Mouse (Mus musculus) neural tube, embryonic 15.5 days (tissue): ENCODE results near the gene Chmp2a. TPM values are rescaled to one million over a fixed set of nuclear protein-coding genes. Genes with fewer than 3 reads are reported as not detected.

ENCODE experiments used
- ATAC-seq: fragments of 200-750 bp; cut with Nextera tagmentation; 2 replicates; pipeline ENCODE4 v1.8.0; 2017; ENCODE audit warnings: mild to moderate bottlenecking, moderate TSS enrichment, moderate library complexity; ENCODE audit not compliant: low FRiP score
- H3K27ac ChIP-seq: fragments of 300-500 bp; sonication (generic); replicated peaks from 2 replicates; pipeline ENCODE4 v1.5.1; 2015; ENCODE audit warnings: mild to moderate bottlenecking, inconsistent platforms
- H3K27me3 ChIP-seq: fragments of 300-500 bp; sonication (generic); replicated peaks from 2 replicates; pipeline ENCODE4 v1.6.1; 2015; ENCODE audit warnings: inconsistent platforms
- H3K36me3 ChIP-seq: fragments of 300-500 bp; sonication (generic); 2 replicates; pipeline ENCODE4 v1.6.1; 2015; ENCODE audit warnings: inconsistent platforms
- H3K4me1 ChIP-seq: fragments of 300-500 bp; sonication (generic); 2 replicates; pipeline ENCODE4 v1.6.1; 2015; ENCODE audit warnings: inconsistent platforms
- H3K4me2 ChIP-seq: fragments of 300-500 bp; sonication (generic); 2 replicates; pipeline ENCODE4 v1.6.1; 2015; ENCODE audit warnings: inconsistent platforms, mild to moderate bottlenecking, moderate library complexity
- H3K4me3 ChIP-seq: fragments of 300-500 bp; sonication (generic); replicated peaks from 2 replicates; pipeline ENCODE4 v1.5.1; 2015; ENCODE audit warnings: mild to moderate bottlenecking, inconsistent platforms
- H3K9ac ChIP-seq: fragments of 300-500 bp; sonication (generic); replicated peaks from 2 replicates; pipeline ENCODE4 v1.6.1; 2015; ENCODE audit warnings: mild to moderate bottlenecking, inconsistent platforms
- H3K9me3 ChIP-seq: fragments of 300-500 bp; sonication (generic); replicated peaks from 2 replicates; pipeline ENCODE4 v1.6.1; 2016; ENCODE audit warnings: inconsistent platforms
- WGBS: fragments of 180-500 bp; shearing (Covaris S2); methylation state at CpG from one replicate; pipeline ENCODE4 v1.1.7; 2015; ENCODE audit warnings: mixed read lengths; 5-methylcytosine and 5-hydroxymethylcytosine counted together
- polyA plus RNA-seq: library from polyadenylated mRNA; unstranded; fragments of >200 nt; fragmentation: Nextera tagmentation; extraction: Ambion mirVana; gene quantifications from 2 replicates; pipeline ENCODE4 v1.2.1, GENCODE M21; 2015

Chmp2a gene
- polyA plus RNA-seq, 1 experiment from 2014 or later: 170 TPM

DNA sequence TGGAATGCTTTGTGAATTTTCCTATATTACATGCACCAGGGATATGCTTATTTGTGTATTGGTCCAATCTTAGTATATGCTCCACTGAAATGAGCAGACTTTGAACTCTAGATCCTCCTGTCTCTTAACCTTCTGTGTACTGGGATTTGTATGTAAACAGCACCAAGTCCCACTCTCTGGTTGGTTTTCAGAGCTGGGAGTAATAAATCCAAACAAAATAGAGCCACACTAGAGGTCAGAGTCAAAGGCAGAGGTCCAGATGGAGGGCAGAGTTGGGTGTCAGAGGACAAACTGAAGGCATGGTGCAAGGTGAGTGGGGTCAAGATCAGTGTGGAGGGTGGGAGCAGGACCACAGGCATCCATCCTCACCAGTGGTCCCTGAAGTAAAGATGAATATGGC is 38.7 kb downstream of the Chmp2a start:
- no peak overlapping the region for H3K4me2 ChIP-seq
- no peak overlapping the region for H3K27ac ChIP-seq
- H3K36me3 ChIP-seq: no peaks in the 10 kb centered on the region
- no peaks in the 10 kb centered on the region for H3K9me3 ChIP-seq
- H3K4me1 ChIP-seq: no peaks in the 10 kb centered on the region
- H3K4me3 ChIP-seq: no peak overlapping the region
- no peaks in the 10 kb centered on the region for H3K27me3 ChIP-seq
- H3K9ac ChIP-seq: no peak overlapping the region
- ATAC-seq: no peak

DNA sequence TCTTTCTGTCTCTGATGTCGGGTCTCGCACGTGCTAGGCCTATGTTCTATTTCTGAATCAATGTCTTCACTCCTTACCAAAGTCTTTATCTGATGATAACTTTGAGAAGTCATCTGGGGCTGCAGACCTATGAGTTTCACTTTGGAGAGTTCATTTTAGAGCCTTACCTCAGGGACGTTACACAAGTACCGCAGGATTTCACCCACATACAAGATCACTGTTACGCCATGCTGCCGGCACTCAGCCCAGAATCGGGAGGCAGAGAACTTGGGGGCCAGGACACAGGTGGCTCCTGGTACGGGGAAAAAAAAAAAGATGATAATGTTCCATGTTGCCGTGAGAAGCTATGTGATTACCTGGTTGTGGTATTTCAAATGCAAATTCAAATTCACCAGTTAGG is 41.5 kb downstream of the Chmp2a start:
- Histone ChIP-seq H3K9ac (no peak overlapping the region), H3K27me3 (no peaks in the 10 kb centered on the region), H3K4me1 (no peaks in the 10 kb centered on the region), H3K9me3 (no peaks in the 10 kb centered on the region), H3K36me3 (no peaks in the 10 kb centered on the region), H3K4me3 (no peak overlapping the region), H3K27ac (no peak overlapping the region), H3K4me2 (no peak overlapping the region)
- WGBS: 92% methylated on average over 10 of the region's 10 CpGs
- no peak for ATAC-seq

DNA sequence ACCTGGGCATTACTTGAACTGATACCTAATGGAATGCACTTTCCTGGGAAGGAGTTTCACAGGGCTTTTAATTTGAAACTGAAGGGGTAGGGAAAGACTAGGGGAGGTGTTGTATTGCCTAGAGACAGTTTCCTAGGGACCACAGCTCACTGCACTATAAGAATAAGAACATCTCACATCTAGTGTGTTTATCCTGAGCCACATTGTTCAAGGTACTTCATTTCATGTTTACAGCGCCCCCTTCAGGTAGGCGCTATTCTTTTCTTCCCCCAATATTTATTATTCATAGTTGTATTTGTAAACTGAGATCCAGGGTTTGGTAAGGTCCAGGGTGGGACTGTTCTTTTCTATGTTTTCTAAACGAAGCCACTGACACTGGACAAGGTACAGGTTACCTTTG is 42.4 kb downstream of the Chmp2a start:
- H3K4me1 ChIP-seq: no peaks in the 10 kb centered on the region
- H3K36me3 ChIP-seq: no peaks in the 10 kb centered on the region
- WGBS: 9% methylated on average over 3 of the region's 3 CpGs
- H3K4me3 ChIP-seq: no peak overlapping the region
- H3K27me3 ChIP-seq: no peaks in the 10 kb centered on the region
- H3K4me2 ChIP-seq: no peak overlapping the region
- H3K27ac ChIP-seq: no peak overlapping the region
- H3K9me3 ChIP-seq: no peaks in the 10 kb centered on the region
- no peak for ATAC-seq
- H3K9ac ChIP-seq: no peak overlapping the region

DNA sequence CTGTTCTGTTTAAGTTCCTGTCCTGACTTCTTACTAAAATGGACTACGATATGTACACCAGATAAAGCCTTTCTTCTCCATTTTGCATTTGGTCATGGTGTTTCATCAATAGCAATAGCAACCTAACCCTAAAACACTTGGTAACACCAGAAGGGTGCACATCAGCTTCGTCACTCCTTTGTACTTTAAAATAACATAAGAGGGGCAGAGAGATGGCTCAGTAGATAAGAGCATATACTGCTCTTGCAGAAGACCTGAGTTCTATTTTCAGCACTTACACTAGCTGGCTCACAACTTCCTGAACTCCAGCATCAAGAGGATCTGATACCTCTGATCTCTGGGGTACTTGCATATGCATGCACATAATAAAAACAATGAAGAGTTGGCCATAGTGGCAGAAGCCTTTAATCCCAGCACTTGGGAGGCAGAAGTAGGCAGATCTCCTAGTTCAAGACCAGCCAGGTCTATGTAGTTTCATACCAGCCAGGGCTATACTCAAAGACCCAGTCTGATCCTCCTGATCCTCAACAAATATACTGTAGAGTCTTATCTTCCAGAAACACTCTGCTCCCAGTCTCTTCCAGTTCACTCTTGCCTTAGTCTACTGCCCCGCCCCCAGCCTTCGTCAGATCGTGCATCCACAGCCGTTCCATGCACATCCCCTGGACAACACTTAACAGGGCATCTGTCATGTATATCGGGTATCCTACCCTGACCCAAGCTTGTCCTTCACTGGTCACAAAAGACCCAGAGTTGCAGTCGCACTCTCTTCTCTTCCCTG is 47.0 kb downstream of the Chmp2a start:
- Histone ChIP-seq H3K36me3 (peaks cover 4% of the 10 kb centered on the region), H3K4me2 (no peak overlapping the region), H3K27ac (no peak overlapping the region), H3K27me3 (no peaks in the 10 kb centered on the region), H3K4me1 (no peaks in the 10 kb centered on the region), H3K9ac (no peak overlapping the region), H3K4me3 (no peak overlapping the region), H3K9me3 (no peaks in the 10 kb centered on the region)
- no peak for ATAC-seq
- 84% methylated on average over 8 of the region's 8 CpGs for WGBS

DNA sequence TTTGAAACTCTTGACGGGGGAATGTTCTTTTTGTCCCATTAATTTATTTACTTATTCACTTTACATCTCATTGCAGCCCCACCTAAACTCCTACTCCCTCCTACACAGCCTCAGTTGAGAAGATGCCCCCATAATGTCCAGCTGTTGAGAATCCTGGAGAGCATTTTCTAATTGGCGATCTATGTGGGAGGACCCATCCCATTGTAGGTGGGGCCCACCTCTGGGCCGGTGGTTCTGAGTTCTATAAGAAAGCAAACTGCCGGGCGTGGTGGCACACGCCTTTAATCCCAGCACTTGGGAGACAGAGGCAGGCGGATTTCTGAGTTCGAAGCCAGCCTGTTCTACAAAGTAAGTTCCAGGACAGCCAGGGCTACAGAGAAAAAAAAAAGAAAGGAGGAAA is 47.7 kb downstream of the Chmp2a start:
- Histone ChIP-seq H3K27me3 (no peaks in the 10 kb centered on the region), H3K4me2 (no peak overlapping the region), H3K4me3 (no peak overlapping the region), H3K4me1 (no peaks in the 10 kb centered on the region), H3K36me3 (peaks cover 10% of the 10 kb centered on the region), H3K9ac (no peak overlapping the region), H3K27ac (no peak overlapping the region), H3K9me3 (no peaks in the 10 kb centered on the region)
- ATAC-seq: no peak
- 83% methylated on average over 8 of the region's 8 CpGs for WGBS

DNA sequence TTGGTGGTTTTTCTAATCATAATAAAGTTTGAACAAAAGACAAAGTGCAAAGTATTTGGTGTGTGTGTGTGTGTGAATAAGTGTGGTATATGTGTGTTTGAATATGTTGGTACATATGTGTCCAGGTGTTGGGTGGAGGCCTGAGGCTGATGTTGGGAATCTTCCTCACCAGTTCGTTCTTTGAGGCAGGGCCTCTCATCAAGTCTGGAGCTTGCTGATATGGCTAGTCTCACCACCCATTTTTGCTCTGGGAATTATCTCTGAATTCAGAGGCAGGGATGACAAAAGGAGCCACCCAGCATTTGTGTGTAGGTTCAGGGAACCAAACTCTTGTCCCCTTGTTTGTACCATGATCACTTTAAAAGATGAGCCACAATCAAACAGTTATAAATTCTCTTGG is 48.9 kb downstream of the Chmp2a start:
- H3K27ac ChIP-seq: no peak overlapping the region
- peaks cover 10% of the 10 kb centered on the region for H3K36me3 ChIP-seq
- no peak overlapping the region for H3K4me2 ChIP-seq
- H3K9ac ChIP-seq: no peak overlapping the region
- H3K4me1 ChIP-seq: no peaks in the 10 kb centered on the region
- no peak overlapping the region for H3K4me3 ChIP-seq
- H3K9me3 ChIP-seq: no peaks in the 10 kb centered on the region
- no peaks in the 10 kb centered on the region for H3K27me3 ChIP-seq
- WGBS: 83% methylated on average over 1 of the region's 1 CpGs
- ATAC-seq: no peak

Other genes with a start within 250 kb of the Chmp2a start
- 25.2 and 33.4 TPM in 2 replicates for gene Zscan18, start 231.2 kb downstream of the Chmp2a start, polyA plus RNA-seq
- 26.7 and 27.0 TPM in 2 replicates for gene Zfp329, start 215.9 kb downstream of the Chmp2a start, polyA plus RNA-seq
- gene Zfp110, start 200.0 kb downstream of the Chmp2a start, polyA plus RNA-seq: 23.4 and 25.4 TPM in 2 replicates
- 6.7 and 7.5 TPM in 2 replicates for gene Zfp128, start 153.6 kb downstream of the Chmp2a start, polyA plus RNA-seq
- 9.8 and 13.6 TPM in 2 replicates for gene Zscan22, start 137.0 kb downstream of the Chmp2a start, polyA plus RNA-seq
- gene Rps5, start 112.5 kb downstream of the Chmp2a start, polyA plus RNA-seq: 564 and 667 TPM in 2 replicates
- gene Rnf225, start 107.4 kb downstream of the Chmp2a start, polyA plus RNA-seq: 0.96 and 1.1 TPM in 2 replicates
- 13.1 and 13.3 TPM in 2 replicates for gene Zfp324, start 69.0 kb downstream of the Chmp2a start, polyA plus RNA-seq
- gene Zfp446, start 57.0 kb downstream of the Chmp2a start, polyA plus RNA-seq: 9.1 and 10.3 TPM in 2 replicates
- 0.49 and 0.68 TPM in 2 replicates for gene Slc27a5, start 36.6 kb downstream of the Chmp2a start, polyA plus RNA-seq
- 202 and 224 TPM in 2 replicates for gene Trim28, start 35.7 kb downstream of the Chmp2a start, polyA plus RNA-seq
- 37.6 and 38.7 TPM in 2 replicates for gene Zbtb45, start 24.8 kb downstream of the Chmp2a start, polyA plus RNA-seq
- 129 and 149 TPM in 2 replicates for gene Ube2m, start 3.5 kb upstream of the Chmp2a start, polyA plus RNA-seq
- gene Mzf1, start 20.0 kb upstream of the Chmp2a start, polyA plus RNA-seq: 7.7 and 8.8 TPM in 2 replicates
- 0.12 and 0.20 TPM in 2 replicates for gene Vmn1r85, start 60.4 kb upstream of the Chmp2a start, polyA plus RNA-seq
- gene Vmn1r86, start 85.1 kb upstream of the Chmp2a start, polyA plus RNA-seq: not detected in 2 replicates
- gene Vmn1r87, start 105.3 kb upstream of the Chmp2a start, polyA plus RNA-seq: not detected in 2 replicates
- not detected in 2 replicates for gene Vmn1r88, start 124.8 kb upstream of the Chmp2a start, polyA plus RNA-seq
- not detected in 2 replicates for gene Vmn1r89, start 178.2 kb upstream of the Chmp2a start, polyA plus RNA-seq
- 29.5 and 48.4 TPM in 2 replicates for gene Lig1, start 242.5 kb upstream of the Chmp2a start, polyA plus RNA-seq
- gene Zswim9, start 243.9 kb upstream of the Chmp2a start, polyA plus RNA-seq: 9.4 and 9.6 TPM in 2 replicates